Mouse (Mus musculus) C2C12 (cell line): Measurements from ENCODE around the gene Stard3. TPM values are rescaled to one million over a fixed set of nuclear protein-coding genes. Genes with fewer than 3 reads are reported as not detected.

Experiments
- H3K27me3 ChIP-seq: one replicate; pipeline ENCODE4 v1.6.1; 2011; ENCODE audit not compliant: control insufficient read depth, insufficient read depth, insufficient read length
- H3K36me3 ChIP-seq: one replicate; pipeline ENCODE4 v1.6.1; 2011; ENCODE audit not compliant: control insufficient read depth, insufficient read depth
- H3K4me3 ChIP-seq: one replicate; pipeline ENCODE4 v1.5.1; 2011; ENCODE audit warnings: mild to moderate bottlenecking, control low read depth; ENCODE audit not compliant: poor library complexity, insufficient read depth, severe bottlenecking
- H3K79me2 ChIP-seq: one replicate; pipeline ENCODE4 v1.6.1; 2011; ENCODE audit not compliant: control insufficient read depth, insufficient read depth
- H3K79me3 ChIP-seq: one replicate; pipeline ENCODE4 v1.6.1; 2011; ENCODE audit warnings: low read depth, control low read depth
- H3ac ChIP-seq: one replicate; pipeline ENCODE3; 2011; ENCODE audit warnings: low read depth; ENCODE audit not compliant: control insufficient read depth, insufficient read length
- CEBPB ChIP-seq: IDR thresholded peaks from one replicate; pipeline ENCODE4 v1.6.1; 2011; ENCODE audit warnings: low read depth, mild to moderate bottlenecking, control low read depth, moderate library complexity
- CTCF ChIP-seq: IDR thresholded peaks from one replicate; pipeline ENCODE4 v1.5.1; 2011; ENCODE audit not compliant: control insufficient read depth, insufficient read depth, insufficient read length
- FOSL1 ChIP-seq: IDR thresholded peaks from one replicate; pipeline ENCODE4 v1.8.0; 2011; ENCODE audit warnings: mild to moderate bottlenecking, low read length; ENCODE audit not compliant: poor library complexity, insufficient read depth, severe bottlenecking
- MAX ChIP-seq: IDR thresholded peaks from one replicate; pipeline ENCODE4 v1.6.1; 2011; ENCODE audit warnings: mild to moderate bottlenecking, control low read depth
- MYOD1 ChIP-seq: IDR thresholded peaks from one replicate; pipeline ENCODE4 v1.6.1; 2011; ENCODE audit warnings: low read depth; ENCODE audit not compliant: control insufficient read depth, insufficient read length
- MYOG ChIP-seq: IDR thresholded peaks from one replicate; pipeline ENCODE4 v1.6.1; 2011; ENCODE audit not compliant: control insufficient read depth, insufficient read length; ENCODE audit errors: extremely low read depth
- USF1 ChIP-seq: IDR thresholded peaks from one replicate; pipeline ENCODE4 v1.6.1; 2011; ENCODE audit warnings: low read depth, mild to moderate bottlenecking, control low read depth, moderate library complexity
- long read RNA-seq, 2 experiments: library from polyadenylated mRNA; unstranded; transcript quantifications; one replicate each; pipeline ENCODE4 v2.0.0; 2019 to 2020
- polyA plus RNA-seq: library from polyadenylated mRNA; unstranded; fragments of >200 nt; fragmentation: generic; extraction: Trizol; gene quantifications from one replicate; pipeline ENCODE4 v1.2.1, GENCODE M21; 2012; ENCODE audit warnings: missing spikeins

Stard3 gene
- 28.3 TPM for polyA plus RNA-seq
- long read RNA-seq, experiment 1, transcript Stard3-201 (15 exons, 2,070 nt): major isoform, 21 of 25 reads
- long read RNA-seq, experiment 1, partial matches to known transcripts: 2 of 25 reads
- long read RNA-seq, experiment 1, other reads (novel, unspliced or antisense): 2 of 25 reads
- long read RNA-seq, experiment 2, transcript Stard3-201 (15 exons, 2,070 nt): major isoform, 116 of 148 reads
- long read RNA-seq, experiment 2, partial matches to known transcripts: 1 of 148 reads
- long read RNA-seq, experiment 2, other reads (novel, unspliced or antisense): 31 of 148 reads

DNA sequence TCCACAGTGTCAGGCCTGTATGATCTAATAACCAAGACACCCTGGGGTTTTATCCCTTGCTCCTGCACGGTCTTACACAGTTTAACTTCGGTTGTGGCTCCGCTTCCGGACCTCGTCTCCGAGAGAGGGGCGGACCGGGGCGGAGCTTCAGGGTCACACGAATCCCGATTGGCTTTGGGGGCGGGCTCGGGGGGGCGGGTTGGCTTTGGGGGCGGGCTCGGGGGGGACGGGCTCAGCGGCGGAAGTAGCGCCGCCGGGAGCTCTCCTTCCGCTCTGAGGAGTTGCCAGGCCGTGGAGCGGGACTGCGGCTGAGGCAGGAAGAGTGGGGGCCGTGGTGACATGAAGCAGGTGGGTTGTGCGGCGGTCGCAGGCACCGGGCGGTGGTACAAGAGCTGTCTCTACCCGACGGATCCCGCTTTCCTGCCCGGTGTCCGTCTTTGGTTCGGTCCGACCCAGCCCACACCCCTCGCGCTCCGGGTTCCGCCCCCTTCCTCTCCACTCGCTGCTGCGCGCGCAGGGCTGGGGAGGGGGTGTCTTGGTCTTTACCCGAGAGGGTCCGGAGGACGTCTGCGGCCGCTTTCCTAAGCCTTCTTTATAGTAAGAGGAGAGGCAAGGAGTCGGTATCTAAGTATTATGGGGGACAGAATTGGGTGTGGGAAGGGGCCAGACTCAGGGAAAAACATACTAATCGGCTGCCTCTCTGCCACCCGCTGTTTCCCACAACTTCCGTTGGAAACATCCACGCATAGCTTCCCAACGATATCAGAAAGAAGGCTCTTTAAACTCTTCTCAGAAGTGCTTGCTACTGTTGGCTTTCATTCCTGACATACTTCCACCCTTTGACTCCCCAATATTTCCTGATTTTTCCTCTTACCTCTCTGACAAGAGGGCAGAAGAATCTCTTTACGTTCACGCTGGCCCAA lies at the start of gene Stard3:
Gene Stard3, plus strand, starts transcription at position 208 of the 923 bp plus-strand sequence.
- H3K4me3 ChIP-seq: peak within 1 kb of the TSS; percentile 64
- H3K79me2 ChIP-seq: peaks cover 52% of the 10 kb centered on the region
- TF ChIP-seq MAX (no peak), FOSL1 (no peak)
- H3K27me3 ChIP-seq: no peaks in the 10 kb centered on the region
- H3K36me3 ChIP-seq: no peaks in the 10 kb centered on the region
- peaks cover 22% of the 10 kb centered on the region for H3K79me3 ChIP-seq
- peak within 1 kb of the TSS; percentile 97 for H3ac ChIP-seq

- TF ChIP-seq MYOD1 (no peak), MAX (no peak), FOSL1 (no peak), CTCF (no peak), MYOG (no peak), CEBPB (no peak)
- no peaks in the 10 kb centered on the region for H3K36me3 ChIP-seq
- H3ac ChIP-seq: no peak overlapping the region
- no peaks in the 10 kb centered on the region for H3K79me2 ChIP-seq
- peaks cover 55% of the 10 kb centered on the region for H3K27me3 ChIP-seq
- no peaks in the 10 kb centered on the region for H3K79me3 ChIP-seq
- H3K4me3 ChIP-seq: no peak overlapping the region
These were observed 44.3 kb upstream of the Stard3 start for GRCm38 (mm10) chr11:98313790-98314323.

GRCm38 (mm10) chr11:98317479-98317878 lies 40.7 kb upstream of the Stard3 start:
- TF ChIP-seq MAX: no peak
- TF ChIP-seq CTCF: no peak
- no peak for TF ChIP-seq FOSL1
- TF ChIP-seq USF1: no peak
- TF ChIP-seq CEBPB: no peak
- TF ChIP-seq MYOG: no peak
- no peak for TF ChIP-seq MYOD1
- Histone ChIP-seq H3K79me3 (no peaks in the 10 kb centered on the region), H3ac (no peak overlapping the region), H3K36me3 (no peaks in the 10 kb centered on the region), H3K27me3 (peaks cover 80% of the 10 kb centered on the region), H3K79me2 (no peaks in the 10 kb centered on the region), H3K4me3 (no peak overlapping the region)

DNA sequence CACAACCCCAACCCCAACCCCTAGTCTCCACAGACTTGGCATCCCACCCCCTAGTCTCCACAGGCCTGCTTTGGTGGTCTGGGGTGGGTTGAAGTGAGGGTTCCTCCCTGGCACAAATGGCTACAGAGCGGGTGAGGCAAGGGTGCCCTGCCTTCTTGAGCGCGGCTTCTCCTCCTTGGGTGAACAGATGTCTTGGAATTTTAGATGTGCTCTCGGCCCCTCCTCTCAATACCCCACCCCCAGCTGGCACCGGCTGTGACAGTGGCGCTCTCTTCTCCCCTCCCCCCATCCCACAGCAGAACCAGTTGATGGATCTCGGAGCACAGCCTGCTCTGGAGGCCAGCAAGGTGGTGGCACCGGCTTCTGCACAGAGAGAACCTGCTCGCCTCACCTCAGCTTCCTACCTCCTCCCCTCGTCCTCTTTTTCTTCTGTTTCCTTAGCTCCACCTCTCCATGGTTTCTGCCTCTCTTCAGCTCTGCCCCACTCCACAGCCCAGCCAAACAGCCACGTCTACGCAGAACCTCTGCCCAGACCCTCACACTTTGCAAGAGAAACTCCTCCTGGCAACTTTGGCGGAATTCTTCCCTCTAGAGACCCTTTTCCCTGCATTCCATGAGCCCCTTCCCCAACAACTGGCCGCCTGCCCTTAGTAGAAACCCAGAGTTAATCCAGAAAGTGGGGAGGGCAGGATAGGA lies 39.6 kb upstream of the Stard3 start:
- Histone ChIP-seq H3K27me3 (peaks cover 90% of the 10 kb centered on the region), H3ac (no peak overlapping the region)
- TF ChIP-seq MAX (no peak), CTCF (no peak), MYOD1 (no peak), CEBPB (no peak), FOSL1 (no peak), MYOG (no peak), USF1 (no peak)

GRCm38 (mm10) chr11:98319120-98319519 lies 39.0 kb upstream of the Stard3 start:
- no peak overlapping the region for H3ac ChIP-seq
- H3K27me3 ChIP-seq: peaks cover 91% of the 10 kb centered on the region
- no peaks in the 10 kb centered on the region for H3K79me3 ChIP-seq
- H3K79me2 ChIP-seq: no peaks in the 10 kb centered on the region
- no peak for TF ChIP-seq USF1
- no peak for TF ChIP-seq CTCF
- H3K36me3 ChIP-seq: no peaks in the 10 kb centered on the region
- no peak overlapping the region for H3K4me3 ChIP-seq

More for the DNA sequence above, 39.6 kb upstream of the Stard3 start:
- no peaks in the 10 kb centered on the region for H3K79me3 ChIP-seq
- no peak overlapping the region for H3K4me3 ChIP-seq
- no peaks in the 10 kb centered on the region for H3K79me2 ChIP-seq
- H3K36me3 ChIP-seq: no peaks in the 10 kb centered on the region
